Mouse (Mus musculus) liver, embryonic 14.5 days (tissue): ENCODE data around the gene Gpat2. TPM values are rescaled to one million over a fixed set of nuclear protein-coding genes. Genes with fewer than 3 reads are reported as not detected.

Experiments used
- ATAC-seq: fragments of 200-750 bp; cut with Nextera tagmentation; 2 replicates; pipeline ENCODE4 v1.8.0; 2017; ENCODE audit warnings: moderate number of reproducible peaks, mild to moderate bottlenecking, moderate library complexity; ENCODE audit not compliant: insufficient read depth
- DNase-seq, 3 experiments: peaks; one replicate each; pipeline ENCODE4 v3.0.0-alpha.2; 2012 to 2013; ENCODE audit warnings: low read depth in 3 of 3, low spot score in 3 of 3
- H3K27ac ChIP-seq: fragments of 300-500 bp; sonication (generic); 2 replicates; pipeline ENCODE4 v1.5.1; 2014; ENCODE audit warnings: moderate library complexity, mild to moderate bottlenecking, control low read depth, inconsistent platforms
- H3K27me3 ChIP-seq: fragments of 300-500 bp; sonication (generic); 2 replicates; pipeline ENCODE4 v1.6.1; 2014; ENCODE audit warnings: mild to moderate bottlenecking, low read length, moderate library complexity; ENCODE audit not compliant: control insufficient read depth, insufficient read depth
- H3K36me3 ChIP-seq: fragments of 300-500 bp; sonication (generic); replicated peaks from 2 replicates; pipeline ENCODE4 v1.6.1; 2014; ENCODE audit warnings: low read depth; ENCODE audit not compliant: control insufficient read depth, insufficient read depth
- H3K4me1 ChIP-seq, 2 experiments: fragments of 200-500 bp in 1 of 2; fragments of 300-500 bp in 1 of 2; sonication (generic) in 1 of 2; replicated peaks; 2 replicates each; pipeline ENCODE4 v1.6.1; 2012 to 2014; ENCODE audit warnings: antibody characterized with exemption in 1 of 2, inconsistent platforms in 1 of 2, low read length in 1 of 2; ENCODE audit not compliant: control insufficient read depth in 2 of 2, insufficient read depth in 2 of 2
- H3K4me2 ChIP-seq: fragments of 300-500 bp; sonication (generic); 2 replicates; pipeline ENCODE4 v1.6.1; 2014; ENCODE audit warnings: low read depth, mild to moderate bottlenecking, control low read depth, moderate library complexity
- H3K4me3 ChIP-seq, 2 experiments: fragments of 200-500 bp in 1 of 2; fragments of 300-500 bp in 1 of 2; sonication (generic) in 1 of 2; 2 replicates each; pipeline ENCODE4 v1.5.1; 2012 to 2014; ENCODE audit warnings: low read depth in 2 of 2, low read length in 2 of 2, mild to moderate bottlenecking in 2 of 2, control low read depth in 1 of 2, inconsistent platforms in 1 of 2, moderate library complexity in 1 of 2; ENCODE audit not compliant: insufficient read depth in 1 of 2
- H3K9ac ChIP-seq: fragments of 300-500 bp; sonication (generic); replicated peaks from 2 replicates; pipeline ENCODE4 v1.6.1; 2014; ENCODE audit warnings: mild to moderate bottlenecking, control low read depth, moderate library complexity
- H3K9me3 ChIP-seq: fragments of 300-500 bp; sonication (generic); 2 replicates; pipeline ENCODE4 v1.6.1; 2016; ENCODE audit warnings: low read length, mixed read lengths; ENCODE audit not compliant: control insufficient read depth
- CTCF ChIP-seq: IDR thresholded peaks from 2 replicates; pipeline ENCODE4 v1.5.1; 2016; ENCODE audit warnings: antibody characterized with exemption, low read depth, control low read depth
- EP300 ChIP-seq: IDR thresholded peaks from 2 replicates; pipeline ENCODE4 v1.6.1; 2016; ENCODE audit warnings: antibody characterized with exemption, low read depth
- WGBS: fragments of 180-500 bp; shearing (Covaris S2); extraction: QIAGEN DNeasy Blood & Tissue Kit; methylation state at CpG from one replicate; pipeline ENCODE4 v1.1.7; 2014; ENCODE audit not compliant: insufficient replicate concordance; 5-methylcytosine and 5-hydroxymethylcytosine counted together
- polyA plus RNA-seq, 2 experiments: library from polyadenylated mRNA; depleted of rRNA in 1 of 2; stranded (reverse) in 1 of 2; unstranded in 1 of 2; fragments of >200 nt; fragmentation: Nextera tagmentation in 1 of 2; extraction: Ambion mirVana in 1 of 2; gene quantifications; 2 replicates each; pipeline versions ENCODE4 v1.2.1 to v1.2.3; 2012 to 2014

Gene Gpat2
- polyA plus RNA-seq, 2 experiments = 0.26 to 0.33 TPM

GRCm38 (mm10) chr2:127391323-127391722 lies 33.7 kb upstream of the Gpat2 start:
- no peaks in the 10 kb centered on the region for H3K36me3 ChIP-seq
- H3K27ac ChIP-seq = no peak overlapping the region
- 0 out of 4 replicates have a peak, but pooled peaks cover 0 to 2% of the 10 kb centered on the region in 2 experiments for H3K4me1 ChIP-seq
- ATAC-seq = no peak
- H3K9me3 ChIP-seq = no peaks in the 10 kb centered on the region
- TF ChIP-seq CTCF (no peak), EP300 (no peak)
- H3K4me2 ChIP-seq = no peak overlapping the region
- no peak overlapping the region for H3K9ac ChIP-seq
- no peak overlapping the region for H3K4me3 ChIP-seq
- no peaks in the 10 kb centered on the region for H3K27me3 ChIP-seq
- no peak for DNase-seq
- 28% methylated on average over 3 of the region's 3 CpGs for WGBS

- Histone ChIP-seq H3K4me2 (no peak overlapping the region), H3K27me3 (no peaks in the 10 kb centered on the region), H3K36me3 (no peaks in the 10 kb centered on the region), H3K4me3 (no peak overlapping the region), H3K9me3 (no peaks in the 10 kb centered on the region), H3K27ac (no peak overlapping the region), H3K4me1 (peaks cover 0 to 8% of the 10 kb centered on the region in 2 experiments; a peak in 1 of 4 replicates), H3K9ac (no peak overlapping the region)
- ATAC-seq = peak; percentile 13; the same call in 1 of the 2 replicates
- no peak for TF ChIP-seq CTCF
- TF ChIP-seq EP300 = no peak
- DNase-seq = no peak
- WGBS = 68% methylated on average over 5 of the region's 5 CpGs
Measured at GRCm38 (mm10) chr2:127394606-127395161, 30.3 kb upstream of the Gpat2 start.

- ATAC-seq (peak; percentile 55), DNase-seq (no peak)
- no peaks in the 10 kb centered on the region for H3K27me3 ChIP-seq
- H3K36me3 ChIP-seq = no peaks in the 10 kb centered on the region
- peaks cover 0 to 5% of the 10 kb centered on the region in 2 experiments; a peak in 1 of 4 replicates for H3K4me1 ChIP-seq
- no peaks in the 10 kb centered on the region for H3K9me3 ChIP-seq
- no peak overlapping the region for H3K27ac ChIP-seq
- no peak overlapping the region for H3K4me2 ChIP-seq
- no peak overlapping the region for H3K9ac ChIP-seq
- TF ChIP-seq CTCF (no peak), EP300 (no peak)
- 70% methylated on average over 7 of the region's 7 CpGs for WGBS
- H3K4me3 ChIP-seq = no peak overlapping the region
Measured at GRCm38 (mm10) chr2:127398738-127399137, 26.3 kb upstream of the Gpat2 start.

GRCm38 (mm10) chr2:127411126-127411525 lies 13.9 kb upstream of the Gpat2 start:
- no peak overlapping the region for H3K27ac ChIP-seq
- 80% methylated on average over 6 of the region's 6 CpGs for WGBS
- ATAC-seq = no peak
- H3K27me3 ChIP-seq = no peaks in the 10 kb centered on the region
- no peak overlapping the region for H3K9ac ChIP-seq
- H3K4me2 ChIP-seq = no peak overlapping the region
- no peaks in the 10 kb centered on the region for H3K9me3 ChIP-seq
- H3K4me3 ChIP-seq = no peak overlapping the region
- no peak for TF ChIP-seq CTCF
- TF ChIP-seq EP300 = no peak
- H3K36me3 ChIP-seq = no peaks in the 10 kb centered on the region
- DNase-seq = no peak
- no peaks in the 10 kb centered on the region for H3K4me1 ChIP-seq

- Histone ChIP-seq H3K9ac (no peak overlapping the region), H3K4me1 (no peaks in the 10 kb centered on the region), H3K9me3 (no peaks in the 10 kb centered on the region), H3K27ac (no peak overlapping the region), H3K4me3 (no peak overlapping the region), H3K4me2 (no peak overlapping the region), H3K27me3 (no peaks in the 10 kb centered on the region), H3K36me3 (no peaks in the 10 kb centered on the region)
- DNase-seq (no peak), ATAC-seq (no peak)
- TF ChIP-seq CTCF (no peak), EP300 (no peak)
- 48% methylated on average over 10 of the region's 10 CpGs for WGBS
Measured at GRCm38 (mm10) chr2:127415806-127416205, 9.2 kb upstream of the Gpat2 start.
